In genomic region chr1:176811892-176812291, GRCm38 (mm10) we compare ENCODE assay signal across 9 mouse cellular contexts. TPM values are rescaled to one million over a fixed set of nuclear protein-coding genes. Genes with fewer than 3 reads are reported as not detected.
DNase-seq lines count a peak whose midpoint lies in the region; ATAC-seq and TF ChIP-seq lines count a peak whose summit lies in the region.
"Had no signal": no experiment of that assay in that cellular context is flagged by ENCODE, and none has a peak within 500 bp of the region (broad histone marks: within the 10 kb centered on the region; RNA-seq: fewer than 3 reads in every experiment).

No protein-coding gene starts in this region.

- TF ChIP-seq CTCF in kidney, postnatal 0 days (IDR thresholded peaks at IDR 0.05; ENCODE audit: low read depth), result no peak
- no peak for TF ChIP-seq CTCF in kidney, adult 2 months (conservative IDR thresholded peaks at IDR 0.05; ENCODE audit: insufficient read depth, insufficient read length, low read depth, low read length)
- no peak for TF ChIP-seq CTCF in midbrain, postnatal 0 days (IDR thresholded peaks at IDR 0.05)

- H3K4me3 ChIP-seq in kidney, postnatal 0 days (replicated peaks; ENCODE audit: low read depth, low read length), result no peak overlapping the region
- H3K4me3 ChIP-seq in kidney, adult 2 months (ENCODE audit: insufficient read depth, low read depth, low read length), result no peak overlapping the region
- peak overlapping the region; percentile 90 for H3K4me3 ChIP-seq in embryonic facial prominence, embryonic 15.5 days (replicated peaks)
- no peak overlapping the region for H3K4me3 ChIP-seq in intestine, embryonic 16.5 days (ENCODE audit: low read length)
- peak overlapping the region; percentile 78 for H3K4me3 ChIP-seq in midbrain, postnatal 0 days (ENCODE audit: low read depth, low read length)

- DNase-seq in kidney, postnatal 0 days (ENCODE audit: low spot score), result no peak
- DNase-seq in kidney, adult 2 months, result no peak
- no peak for DNase-seq in midbrain, postnatal 0 days (ENCODE audit: low spot score)
- no peak for DNase-seq in urinary bladder, postnatal 25 days (ENCODE audit: low spot score)
- DNase-seq in layer of hippocampus, postnatal 10 days (ENCODE audit: low spot score in 2 of 2), result no peak
- no peak for DNase-seq in spleen, postnatal 36 days (ENCODE audit: low spot score in 2 of 2)
- DNase-seq: right cerebral cortex, postnatal 14 days had no signal

- ATAC-seq in kidney, postnatal 0 days (replicated peaks; ENCODE audit: low FRiP score, low read depth), result no peak
- ATAC-seq in embryonic facial prominence, embryonic 15.5 days (ENCODE audit: insufficient number of reproducible peaks, low FRiP score, low TSS enrichment, low read depth), result no peak
- ATAC-seq in intestine, embryonic 16.5 days, result no peak
- no peak for ATAC-seq in midbrain, postnatal 0 days (ENCODE audit: low FRiP score)

- H3K4me2 ChIP-seq in kidney, postnatal 0 days (ENCODE audit: low read length), result peak overlapping the region; percentile 64
- peak overlapping the region; percentile 54 for H3K4me2 ChIP-seq in embryonic facial prominence, embryonic 15.5 days (replicated peaks)
- H3K4me2 ChIP-seq in intestine, embryonic 16.5 days (ENCODE audit: low read depth, low read length), result peak overlapping the region; percentile 54
- H3K4me2 ChIP-seq in midbrain, postnatal 0 days (ENCODE audit: low read depth, low read length, poor library complexity, severe bottlenecking), result peak overlapping the region; percentile 70

- no peaks in the 10 kb centered on the region for H3K36me3 ChIP-seq in kidney, postnatal 0 days (ENCODE audit: insufficient read depth, low read length)
- no peaks in the 10 kb centered on the region for H3K36me3 ChIP-seq in kidney, adult 2 months (ENCODE audit: control insufficient read depth, insufficient read depth, low read length)
- H3K36me3 ChIP-seq in embryonic facial prominence, embryonic 15.5 days, result no peaks in the 10 kb centered on the region
- no peaks in the 10 kb centered on the region for H3K36me3 ChIP-seq in intestine, embryonic 16.5 days (ENCODE audit: control insufficient read depth, insufficient read depth, low read length)
- H3K36me3 ChIP-seq in midbrain, postnatal 0 days (ENCODE audit: insufficient read depth, low read length), result no peaks in the 10 kb centered on the region

- H3K4me1 ChIP-seq in kidney, postnatal 0 days (replicated peaks; ENCODE audit: insufficient read depth, low read length), result no peaks in the 10 kb centered on the region
- H3K4me1 ChIP-seq in kidney, adult 2 months (ENCODE audit: control insufficient read depth, insufficient read depth, low read length), result no peaks in the 10 kb centered on the region
- peaks cover 16% of the 10 kb centered on the region for H3K4me1 ChIP-seq in embryonic facial prominence, embryonic 15.5 days
- no peaks in the 10 kb centered on the region for H3K4me1 ChIP-seq in intestine, embryonic 16.5 days (ENCODE audit: control insufficient read depth, insufficient read depth, low read length)
- peaks cover 9% of the 10 kb centered on the region; the same call in 1 of the 2 replicates for H3K4me1 ChIP-seq in midbrain, postnatal 0 days (ENCODE audit: insufficient read depth, low read length)

- no peak overlapping the region for H3K9ac ChIP-seq in kidney, postnatal 0 days (ENCODE audit: low read depth, low read length)
- no peak overlapping the region for H3K9ac ChIP-seq in embryonic facial prominence, embryonic 15.5 days
- no peak overlapping the region for H3K9ac ChIP-seq in intestine, embryonic 16.5 days (ENCODE audit: low read depth, low read length)
- peak overlapping the region; percentile 98; the same call in 1 of the 2 replicates for H3K9ac ChIP-seq in midbrain, postnatal 0 days (replicated peaks; ENCODE audit: low read length, poor library complexity, severe bottlenecking)

- H3K27ac ChIP-seq in kidney, postnatal 0 days, result no peak overlapping the region
- no peak overlapping the region for H3K27ac ChIP-seq in kidney, adult 2 months (ENCODE audit: insufficient read depth, low read depth, low read length)
- no peak overlapping the region for H3K27ac ChIP-seq in embryonic facial prominence, embryonic 15.5 days (replicated peaks)
- H3K27ac ChIP-seq in intestine, embryonic 16.5 days (ENCODE audit: low read length), result no peak overlapping the region
- H3K27ac ChIP-seq in midbrain, postnatal 0 days (ENCODE audit: low read depth, low read length), result 0 out of 2 replicates have a peak overlapping the region, but pooled peaks have one; percentile 99

- no peaks in the 10 kb centered on the region for H3K9me3 ChIP-seq in kidney, postnatal 0 days (replicated peaks; ENCODE audit: low read length)
- H3K9me3 ChIP-seq in embryonic facial prominence, embryonic 15.5 days (replicated peaks), result no peaks in the 10 kb centered on the region
- no peaks in the 10 kb centered on the region for H3K9me3 ChIP-seq in intestine, embryonic 16.5 days (ENCODE audit: control insufficient read depth, low read length)
- no peaks in the 10 kb centered on the region for H3K9me3 ChIP-seq in midbrain, postnatal 0 days (ENCODE audit: low read length)

- H3K27me3 ChIP-seq in kidney, postnatal 0 days (ENCODE audit: insufficient read depth, low read length), result no peaks in the 10 kb centered on the region
- H3K27me3 ChIP-seq in kidney, adult 2 months (replicated peaks; ENCODE audit: control insufficient read depth, insufficient read depth, low read length), result no peaks in the 10 kb centered on the region
- no peaks in the 10 kb centered on the region for H3K27me3 ChIP-seq in embryonic facial prominence, embryonic 15.5 days
- no peaks in the 10 kb centered on the region for H3K27me3 ChIP-seq in intestine, embryonic 16.5 days (replicated peaks; ENCODE audit: control insufficient read depth, insufficient read depth, low read length)
- no peaks in the 10 kb centered on the region for H3K27me3 ChIP-seq in midbrain, postnatal 0 days (ENCODE audit: insufficient read depth, low read length)

- TF ChIP-seq POLR2A in kidney, adult 2 months (IDR thresholded peaks at IDR 0.05; ENCODE audit: low read depth, low read length), result no peak

- 77% methylated on average over 3 of the region's 3 CpGs for WGBS in kidney, postnatal 0 days
- 74% methylated on average over 3 of the region's 3 CpGs for WGBS in kidney, adult 2 months
- 72% methylated on average over 3 of the region's 3 CpGs for WGBS in embryonic facial prominence, embryonic 15.5 days
- WGBS in intestine, embryonic 16.5 days, result 69% methylated on average over 3 of the region's 3 CpGs
- 77% methylated on average over 3 of the region's 3 CpGs for WGBS in midbrain, postnatal 0 days

RNA-seq across cellular contexts. Expression of gene Cep170, which starts 2.0 kb away (rescaled TPM):
- polyA plus RNA-seq in kidney, postnatal 0 days (2015; fragmentation: Nextera tagmentation; extraction: Ambion mirVana), result 11.9 and 12.9 TPM in 2 replicates
- 2.9 and 3.2 TPM in 2 replicates for polyA plus RNA-seq in kidney, adult 2 months (2012; rRNA removed)
- polyA plus RNA-seq in embryonic facial prominence, embryonic 15.5 days (2015; fragmentation: Nextera tagmentation; extraction: Ambion mirVana), result 28.9 and 32.9 TPM in 2 replicates
- polyA plus RNA-seq in intestine, embryonic 16.5 days (2015; fragmentation: Nextera tagmentation; extraction: Ambion mirVana), result 8.6 and 9.7 TPM in 2 replicates
- 165 and 217 TPM in 2 replicates for total RNA-seq in midbrain, postnatal 0 days (2014; rRNA removed)
- polyA plus RNA-seq in midbrain, postnatal 0 days (2015; fragmentation: Nextera tagmentation; extraction: Ambion mirVana), result 78.7 and 83.1 TPM in 2 replicates
- total RNA-seq in layer of hippocampus, postnatal 10 days (2021), result 100 to 1,000 TPM; 152 to 164 TPM

RNA-seq across cellular contexts. Expression of gene Sdccag8, which starts 2.6 kb away (rescaled TPM):
- polyA plus RNA-seq in kidney, postnatal 0 days (2015; fragmentation: Nextera tagmentation; extraction: Ambion mirVana), result 22.7 and 27.0 TPM in 2 replicates
- polyA plus RNA-seq in kidney, adult 2 months (2012; rRNA removed), result 12.8 and 13.3 TPM in 2 replicates
- 21.3 and 21.4 TPM in 2 replicates for polyA plus RNA-seq in embryonic facial prominence, embryonic 15.5 days (2015; fragmentation: Nextera tagmentation; extraction: Ambion mirVana)
- 30.3 and 33.3 TPM in 2 replicates for polyA plus RNA-seq in intestine, embryonic 16.5 days (2015; fragmentation: Nextera tagmentation; extraction: Ambion mirVana)
- total RNA-seq in midbrain, postnatal 0 days (2014; rRNA removed), result 6.1 and 7.7 TPM in 2 replicates
- polyA plus RNA-seq in midbrain, postnatal 0 days (2015; fragmentation: Nextera tagmentation; extraction: Ambion mirVana), result 26.8 and 27.0 TPM in 2 replicates
- total RNA-seq in layer of hippocampus, postnatal 10 days (2021), result 10 to 100 TPM in 1 of 2 experiments, 1 to 10 TPM in 1; 9.8 to 12.7 TPM

Comparison
In these comparisons a context has a peak if more than half of its experiments do, and no peak if none do; other contexts are left out.
1. H3K4me3 ChIP-seq: peak in embryonic facial prominence, embryonic 15.5 days (single experiment) and midbrain, postnatal 0 days (single experiment); none in kidney, postnatal 0 days (single experiment), kidney, adult 2 months (single experiment) and intestine, embryonic 16.5 days (single experiment).
2. Peak in every context shown above with its lines, with median percentiles within 50 percentile points of each other: H3K4me2 ChIP-seq.